Mouse (Mus musculus) mammary gland, adult 2 months (tissue): Measurements from ENCODE around the gene Gm8297. TPM values are rescaled to one million over a fixed set of nuclear protein-coding genes. Genes with fewer than 3 reads are reported as not detected.

Experiments
- polyA plus RNA-seq: library from polyadenylated mRNA; depleted of rRNA; stranded (reverse); fragments of >200 nt; gene quantifications from 2 replicates; pipeline ENCODE4 v1.2.3, GENCODE M21; 2012; ENCODE audit warnings: low replicate concordance; rRNA removed

Gene Gm8297
- not detected in 2 replicates for polyA plus RNA-seq

GRCm38 (mm10) chr14:4983635-4984034 lies at the start of gene Gm8297:
Gene Gm8297 (plus strand): TSS chr14:4983935.

GRCm38 (mm10) chr14:5015591-5015990 lies 31.9 kb downstream of the Gm8297 start, which contains the start of gene Gm3298:
Gene Gm3298 (plus strand): TSS chr14:5015891.

Other genes starting within 250 kb of the Gm8297 start
- gene Gm9602, start 207.6 kb upstream of the Gm8297 start, polyA plus RNA-seq = not detected in 2 replicates
- not detected in 2 replicates for gene Gm3269, start 145.8 kb upstream of the Gm8297 start, polyA plus RNA-seq
- gene Gm3264, start 128.4 kb upstream of the Gm8297 start, polyA plus RNA-seq = not detected in 2 replicates
- not detected in 2 replicates for gene Gm3278, start 91.5 kb upstream of the Gm8297 start, polyA plus RNA-seq
- gene Gm3298, start 32.0 kb downstream of the Gm8297 start, polyA plus RNA-seq = not detected in 2 replicates
- not detected in 2 replicates for gene 4930555G01Rik, start 66.7 kb downstream of the Gm8297 start, polyA plus RNA-seq
- gene Gm8281, start 87.1 kb downstream of the Gm8297 start, polyA plus RNA-seq = 0.29 TPM in 1 of 2 replicates, not detected in the other
- gene Gm8279, start 147.6 kb downstream of the Gm8297 start, polyA plus RNA-seq = not detected in 2 replicates
- gene Gm3317, start 180.6 kb downstream of the Gm8297 start, polyA plus RNA-seq = not detected in 2 replicates
- gene Gm8271, start 201.9 kb downstream of the Gm8297 start, polyA plus RNA-seq = not detected in 2 replicates